ENCODE assay signal across 8 mouse cellular contexts in the genomic region with DNA sequence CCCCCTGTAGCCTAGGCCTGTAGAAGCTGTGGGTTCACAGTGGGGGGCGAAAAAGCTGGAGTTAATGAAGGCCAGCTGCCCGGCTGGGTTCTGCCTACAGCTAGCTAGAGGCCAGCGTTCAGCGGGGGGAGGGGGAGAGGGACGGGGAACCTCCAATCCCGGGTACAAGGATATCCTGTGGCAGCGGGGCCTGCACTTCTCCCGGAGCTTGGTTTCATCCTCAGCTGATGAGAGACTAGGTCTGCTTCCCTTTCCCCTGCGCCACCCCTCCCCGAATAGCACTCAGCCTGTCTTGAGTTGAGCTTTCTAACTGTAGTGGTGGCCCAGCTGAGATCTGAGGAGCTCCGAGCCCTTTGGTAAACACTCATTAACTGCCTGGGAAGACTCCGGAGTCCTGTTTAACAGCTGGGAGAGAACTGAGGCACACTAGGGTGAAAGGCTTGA. TPM values are rescaled to one million over a fixed set of nuclear protein-coding genes. Genes with fewer than 3 reads are reported as not detected.
A peak's percentile ranks its signal among the peaks of the same experiment; 100 is the strongest.
DNase-seq lines count a peak whose midpoint lies in the region; ATAC-seq and TF ChIP-seq lines count a peak whose summit lies in the region.

No protein-coding gene starts in this region.

- no peak for ATAC-seq in midbrain, embryonic 16.5 days
- ATAC-seq in inflammation-experienced regulatory T-cells, adult 6 months, result no peak

- peak overlapping the region; percentile 82 for H3K27ac ChIP-seq in forebrain, embryonic 10.5 days
- H3K27ac ChIP-seq in midbrain, embryonic 16.5 days (ENCODE audit: low read length), result peak overlapping the region; percentile 48; the same call in 1 of the 2 replicates

- no peak for TF ChIP-seq CTCF in E14TG2a.4 (conservative IDR thresholded peaks at IDR 0.05; ENCODE audit: low read length)

- DNase-seq in adrenal gland, postnatal 14 days, result peak; percentile 72
- DNase-seq in adrenal gland, adult 18-20 months (ENCODE audit: low spot score in 2 of 2), result no peak
- peak; percentile 82 for DNase-seq in forebrain, embryonic 10.5 days (ENCODE audit: extremely low spot score, low spot score)
- peak; percentile 52 to 73 for DNase-seq in kidney, postnatal 25 days
- DNase-seq in left cerebral cortex, adult 18-20 months (ENCODE audit: low spot score in 2 of 2), result no peak

- no peaks in the 10 kb centered on the region for H3K9me3 ChIP-seq in E14TG2a.4 (ENCODE audit: low read length)
- no peaks in the 10 kb centered on the region for H3K9me3 ChIP-seq in forebrain, embryonic 10.5 days
- no peaks in the 10 kb centered on the region for H3K9me3 ChIP-seq in midbrain, embryonic 16.5 days (replicated peaks; ENCODE audit: control insufficient read depth, low read length, poor library complexity, severe bottlenecking)

- H3K36me3 ChIP-seq in E14TG2a.4 (ENCODE audit: insufficient read depth, low read length), result peaks cover 33% of the 10 kb centered on the region
- peaks cover 34% of the 10 kb centered on the region for H3K36me3 ChIP-seq in forebrain, embryonic 10.5 days (replicated peaks)
- no peaks in the 10 kb centered on the region for H3K36me3 ChIP-seq in midbrain, embryonic 16.5 days (ENCODE audit: control insufficient read depth, insufficient read depth, low read length)

- H3K9ac ChIP-seq in midbrain, embryonic 16.5 days (ENCODE audit: low read depth, low read length), result no peak overlapping the region; the same call in 1 of the 2 replicates

- H3K4me1 ChIP-seq in E14TG2a.4 (replicated peaks; ENCODE audit: low read depth, low read length), result peaks cover 93% of the 10 kb centered on the region
- peaks cover 90% of the 10 kb centered on the region for H3K4me1 ChIP-seq in forebrain, embryonic 10.5 days
- H3K4me1 ChIP-seq in midbrain, embryonic 16.5 days (ENCODE audit: control insufficient read depth, insufficient read depth, low read length), result peaks cover 42% of the 10 kb centered on the region

- WGBS in forebrain, embryonic 10.5 days, result 2% methylated on average over 12 of the region's 12 CpGs
- 7% methylated on average over 12 of the region's 12 CpGs for WGBS in midbrain, embryonic 16.5 days

- no peak overlapping the region for H3K4me2 ChIP-seq in midbrain, embryonic 16.5 days (ENCODE audit: low read length)

- H3K4me3 ChIP-seq in E14TG2a.4 (replicated peaks; ENCODE audit: low read length), result peak overlapping the region; percentile 59
- H3K4me3 ChIP-seq in forebrain, embryonic 10.5 days, result peak overlapping the region; percentile 33
- no peak overlapping the region for H3K4me3 ChIP-seq in midbrain, embryonic 16.5 days (ENCODE audit: low read depth, low read length)

- H3K27me3 ChIP-seq in E14TG2a.4 (ENCODE audit: insufficient read depth, low read length), result peaks cover 31% of the 10 kb centered on the region
- H3K27me3 ChIP-seq in forebrain, embryonic 10.5 days (ENCODE audit: poor library complexity, severe bottlenecking), result peaks cover 48% of the 10 kb centered on the region
- H3K27me3 ChIP-seq in midbrain, embryonic 16.5 days (ENCODE audit: control insufficient read depth, insufficient read depth, low read depth, low read length), result no peaks in the 10 kb centered on the region

RNA-seq across cellular contexts. Expression of gene Rara, which starts 1.7 kb away (rescaled TPM):
- 24.5 and 29.3 TPM in 2 replicates for total RNA-seq in adrenal gland, postnatal 14 days (2021)
- 10 to 100 TPM; 16.2 to 16.7 TPM for total RNA-seq in adrenal gland, adult 18-20 months (2021)
- 16.9 and 19.3 TPM in 2 replicates for polyA plus RNA-seq in forebrain, embryonic 10.5 days (2016; fragmentation: Nextera tagmentation; extraction: Ambion mirVana)
- polyA plus RNA-seq in midbrain, embryonic 16.5 days (2015; fragmentation: Nextera tagmentation; extraction: Ambion mirVana), result 9.5 and 9.6 TPM in 2 replicates
- polyA plus RNA-seq in inflammation-experienced regulatory T-cells, adult 6 months (2017; shearing (Covaris generic)), result 1 to 10 TPM; 7.4 to 8.1 (median 7.6) TPM
- total RNA-seq in left cerebral cortex, adult 18-20 months (2021), result 10 to 100 TPM; 14.4 to 14.9 TPM

RNA-seq across cellular contexts. Expression of gene Cdc6, which starts 18.3 kb away (rescaled TPM):
- total RNA-seq in adrenal gland, postnatal 14 days (2021), result 3.5 and 5.8 TPM in 2 replicates
- under 1 TPM; 0.32 to 0.43 TPM for total RNA-seq in adrenal gland, adult 18-20 months (2021)
- polyA plus RNA-seq in forebrain, embryonic 10.5 days (2016; fragmentation: Nextera tagmentation; extraction: Ambion mirVana), result 68.7 and 75.8 TPM in 2 replicates
- polyA plus RNA-seq in midbrain, embryonic 16.5 days (2015; fragmentation: Nextera tagmentation; extraction: Ambion mirVana), result 2.4 TPM in 2 replicates
- 10 to 100 TPM in 1 of 3 experiments, 1 to 10 TPM in 2; 5.1 to 40.6 (median 5.2) TPM for polyA plus RNA-seq in inflammation-experienced regulatory T-cells, adult 6 months (2017; shearing (Covaris generic))
- under 1 TPM; 0.33 to 0.45 TPM for total RNA-seq in left cerebral cortex, adult 18-20 months (2021)

RNA-seq across cellular contexts. Expression of gene Gjd3, which starts 56.9 kb away (rescaled TPM):
- total RNA-seq in adrenal gland, postnatal 14 days (2021), result not detected in 2 replicates
- not detected for total RNA-seq in adrenal gland, adult 18-20 months (2021)
- 0.20 and 0.24 TPM in 2 replicates for polyA plus RNA-seq in forebrain, embryonic 10.5 days (2016; fragmentation: Nextera tagmentation; extraction: Ambion mirVana)
- polyA plus RNA-seq in midbrain, embryonic 16.5 days (2015; fragmentation: Nextera tagmentation; extraction: Ambion mirVana), result 1.0 and 1.9 TPM in 2 replicates
- polyA plus RNA-seq in inflammation-experienced regulatory T-cells, adult 6 months (2017; shearing (Covaris generic)), result not detected
- 1 to 10 TPM; 1.8 to 2.0 TPM for total RNA-seq in left cerebral cortex, adult 18-20 months (2021)

Comparison
In these comparisons a context has a peak if more than half of its experiments do, and no peak if none do; other contexts are left out.
1. DNase-seq: peak in adrenal gland, postnatal 14 days (single experiment), forebrain, embryonic 10.5 days (single experiment) and kidney, postnatal 25 days (2 of 2); none in adrenal gland, adult 18-20 months (0 of 2) and left cerebral cortex, adult 18-20 months (0 of 2).